Mouse (Mus musculus): ENCODE results near the gene Vmn1r18.
"Not testable (repeated sequence)": the region's sequence is repeated elsewhere in the genome, so short reads cannot be mapped to it uniquely, and the experiment has no call there.

Vmn1r18 gene

GRCm38 (mm10) chr6:57395683-57396082, at the start of gene Vmn1r18:
TSS of gene Vmn1r18 (minus strand) at chr6:57395783.
- no peak for DNase-seq

- DNase-seq, result no peak
These were observed 35.6 kb upstream of the Vmn1r18 start for GRCm38 (mm10) chr6:57431196-57431595.

DNA sequence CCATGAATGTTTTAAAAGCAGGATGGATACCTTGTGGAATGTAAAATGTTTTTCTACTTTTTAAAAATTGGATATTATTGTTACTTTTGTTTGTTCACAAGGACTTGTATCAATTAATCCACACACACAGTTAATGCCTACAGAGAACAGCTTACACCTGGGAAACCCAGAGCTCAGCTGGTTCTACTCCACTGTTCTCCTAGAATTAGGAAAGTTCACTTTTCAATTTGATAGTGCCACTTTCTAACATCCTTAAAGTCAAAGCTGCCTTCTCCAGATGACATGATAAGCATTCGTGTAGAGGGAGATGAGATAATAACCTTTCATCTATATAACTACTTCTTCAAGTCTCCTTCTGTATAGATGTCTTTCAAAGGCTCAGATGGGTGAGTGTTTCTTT, 33.0 kb upstream of the Vmn1r18 start, which contains the start of gene Vmn1r20:
Gene Vmn1r20 (plus strand): TSS at position 301 of the 400 bp plus-strand sequence.
- no peak for DNase-seq

DNA sequence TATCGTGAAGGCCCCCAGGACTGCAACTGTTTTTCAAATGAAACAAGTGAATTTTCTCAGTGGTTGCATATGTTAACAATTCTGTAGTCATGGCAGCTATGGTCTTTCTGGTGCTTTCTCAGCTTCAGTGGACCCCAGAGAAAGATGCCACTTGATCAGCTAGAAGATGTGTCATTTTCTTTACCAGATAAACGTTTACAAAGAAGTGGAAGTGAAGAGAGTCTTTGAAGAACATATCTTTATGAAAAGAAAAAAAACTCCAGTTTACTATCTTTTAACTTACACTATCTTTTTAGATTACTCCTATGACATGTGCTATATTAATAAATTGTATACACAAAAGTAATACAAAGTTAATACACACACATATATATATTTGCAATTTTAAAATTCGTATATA, 7.9 kb upstream of the Vmn1r18 start, which contains the start of gene Vmn1r19:
Gene Vmn1r19 (plus strand): TSS at position 301 of the 400 bp plus-strand sequence.
- not testable (repeated sequence) for DNase-seq

GRCm38 (mm10) chr6:57367496-57367895, 28.1 kb downstream of the Vmn1r18 start:
- no peak for DNase-seq

DNA sequence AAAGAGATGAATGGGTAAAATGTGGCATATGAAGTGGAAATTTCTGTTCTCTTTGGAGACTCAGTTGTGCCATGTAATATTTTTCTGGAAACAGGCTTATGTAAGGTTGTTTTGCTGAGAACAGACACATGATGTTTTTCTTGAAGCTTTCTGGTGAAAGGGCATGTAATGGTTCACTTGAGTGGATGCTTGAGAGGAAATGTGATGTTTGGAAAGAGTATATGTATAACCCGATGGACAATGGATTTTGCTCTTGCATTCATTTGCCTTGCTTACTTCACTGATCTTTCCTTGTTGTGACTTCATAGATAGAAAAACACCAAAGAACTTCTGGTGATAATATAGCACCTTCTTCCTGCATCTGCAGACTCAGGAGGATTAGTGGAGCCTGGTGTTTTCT, 29.7 kb downstream of the Vmn1r18 start:
- not testable (repeated sequence) for DNase-seq

- no peak for DNase-seq
These were observed 32.0 kb downstream of the Vmn1r18 start, which contains the start of gene Vmn1r17 for GRCm38 (mm10) chr6:57363627-57364026. TSS of gene Vmn1r17 (minus strand) at chr6:57363727.

DNA sequence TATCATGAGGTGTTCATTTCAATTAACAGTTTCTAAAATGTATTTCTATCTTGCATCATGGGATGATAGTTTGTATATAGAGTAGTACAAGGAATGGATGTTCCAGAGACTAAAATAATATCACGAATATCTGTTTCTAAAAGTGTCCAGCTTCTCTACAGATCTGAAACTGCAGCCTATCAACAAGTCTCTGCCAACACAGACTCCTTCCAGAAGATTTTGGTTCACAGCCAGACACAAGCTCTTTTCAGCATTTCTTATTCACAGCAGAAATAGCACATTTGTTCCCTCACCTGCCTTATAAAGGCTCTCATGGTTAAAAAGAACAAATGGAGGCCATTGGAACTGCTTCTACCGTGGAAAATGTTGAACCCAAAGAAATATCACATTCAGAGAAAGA, 38.7 kb downstream of the Vmn1r18 start:
- no peak for DNase-seq

DNA sequence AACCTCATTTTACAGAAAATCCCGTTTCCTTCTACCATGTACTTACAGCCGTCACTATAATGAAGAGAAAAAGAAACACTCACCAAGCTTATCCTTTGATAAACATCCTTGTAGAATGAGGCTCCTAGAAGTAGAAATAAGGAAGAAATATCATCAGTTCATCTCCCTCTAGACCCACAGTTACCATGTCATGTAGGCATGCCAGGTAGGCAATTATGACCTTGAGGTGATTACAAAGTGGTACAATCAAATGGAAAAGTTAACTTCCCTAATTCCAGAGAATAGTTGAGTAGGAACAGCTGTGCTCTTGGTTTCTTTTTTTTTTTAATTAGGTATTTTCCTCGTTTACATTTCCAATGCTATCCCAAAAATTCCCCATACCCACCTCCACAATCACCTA, 66.2 kb downstream of the Vmn1r18 start, which contains the start of gene Vmn1r16:
Gene Vmn1r16 (minus strand): TSS at position 101 of the 400 bp plus-strand sequence.
- DNase-seq, result no peak
